Mouse (Mus musculus): Measurements from ENCODE around the gene Psmc5.

GRCm38 (mm10) chr11:106212771-106213170 is 43.2 kb upstream of the Psmc5 start:
- TF ChIP-seq POLR2A (IDR thresholded peaks at IDR 0.05; ENCODE audit: borderline replicate concordance, extremely low read depth, insufficient read depth, insufficient read length, poor library complexity, severe bottlenecking) (no peak), CTCF (IDR thresholded peaks at IDR 0.05; ENCODE audit: borderline replicate concordance, extremely low read depth, insufficient read depth, insufficient read length) (no peak)
